Mouse (Mus musculus) spleen, adult 2 months (tissue): ENCODE measurements around the gene Sirt2. TPM values are rescaled to one million over a fixed set of nuclear protein-coding genes. Genes with fewer than 3 reads are reported as not detected.
A peak's percentile ranks its signal among the peaks of the same experiment; 100 is the strongest.

Experiments
- DNase-seq, 2 experiments: peaks; one replicate each; pipeline versions ENCODE4 v3.0.0 to v3.0.0-alpha.2; 2012 to 2021; ENCODE audit warnings: low spot score in 2 of 2, low read depth in 1 of 2
- H3K27ac ChIP-seq: fragments of 200-500 bp; 2 replicates; pipeline ENCODE4 v1.5.1; 2012; ENCODE audit warnings: low read length, inconsistent platforms; ENCODE audit not compliant: insufficient read depth
- H3K27me3 ChIP-seq: fragments of 200-500 bp; 2 replicates; pipeline ENCODE4 v1.6.1; 2012; ENCODE audit warnings: mild to moderate bottlenecking, moderate library complexity, low read length, inconsistent platforms; ENCODE audit not compliant: control insufficient read depth, insufficient read depth
- H3K36me3 ChIP-seq: fragments of 200-500 bp; 2 replicates; pipeline ENCODE4 v1.6.1; 2012; ENCODE audit warnings: mild to moderate bottlenecking, low read length, inconsistent platforms; ENCODE audit not compliant: control insufficient read depth, insufficient read depth
- H3K4me1 ChIP-seq: fragments of 200-500 bp; 2 replicates; pipeline ENCODE4 v1.6.1; 2011; ENCODE audit warnings: inconsistent platforms; ENCODE audit not compliant: control insufficient read depth, insufficient read depth, insufficient read length
- H3K4me3 ChIP-seq: fragments of 200-500 bp; 2 replicates; pipeline ENCODE4 v1.5.1; 2011; ENCODE audit warnings: mild to moderate bottlenecking, inconsistent platforms; ENCODE audit not compliant: insufficient read depth, insufficient read length; ENCODE audit errors: extremely low read depth
- CTCF ChIP-seq: fragments of 200-500 bp; IDR thresholded peaks from 2 replicates; pipeline ENCODE4 v1.5.1; 2011; ENCODE audit warnings: mild to moderate bottlenecking, inconsistent platforms; ENCODE audit not compliant: insufficient read depth, insufficient read length, insufficient replicate concordance; ENCODE audit errors: extremely low read depth
- POLR2A ChIP-seq: fragments of 200-500 bp; IDR thresholded peaks from 2 replicates; pipeline ENCODE4 v1.6.1; 2011; ENCODE audit warnings: low read depth, low read length, inconsistent platforms
- WGBS: fragments of 180-500 bp; shearing (Covaris S2); methylation state at CpG from one replicate; pipeline ENCODE4 v1.1.7; 2018; 5-methylcytosine and 5-hydroxymethylcytosine counted together
- polyA plus RNA-seq: library from polyadenylated mRNA; depleted of rRNA; stranded (reverse); fragments of >200 nt; gene quantifications from 2 replicates; pipeline ENCODE4 v1.2.3, GENCODE M21; 2012

The Sirt2 gene
- polyA plus RNA-seq, 1 experiment, result 48.4 TPM

DNA sequence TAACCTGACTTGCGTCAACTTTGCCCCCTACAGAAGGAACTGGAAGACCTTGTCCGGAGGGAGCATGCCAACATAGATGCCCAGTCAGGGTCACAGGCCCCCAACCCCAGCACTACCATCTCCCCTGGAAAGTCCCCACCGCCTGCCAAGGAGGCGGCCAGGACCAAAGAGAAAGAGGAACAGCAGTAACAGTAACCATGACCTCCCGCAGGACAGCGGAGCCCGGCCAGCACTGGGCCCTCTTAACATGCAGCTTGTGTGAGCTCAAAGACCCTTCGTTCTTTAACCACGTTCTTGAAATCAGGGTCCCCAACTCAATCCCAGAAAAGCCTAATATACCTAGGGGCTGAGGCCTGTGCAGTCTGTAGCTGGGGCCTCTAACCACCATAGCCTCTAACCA is 21.3 kb downstream of the Sirt2 start:
- peak overlapping the region; percentile 88 for H3K27ac ChIP-seq
- WGBS, result 61% methylated on average over 9 of the region's 9 CpGs
- no peak for TF ChIP-seq CTCF
- TF ChIP-seq POLR2A, result no peak
- peak in 1 of 2 experiments; percentile 48 for DNase-seq
- no peaks in the 10 kb centered on the region for H3K36me3 ChIP-seq
- H3K27me3 ChIP-seq, result no peaks in the 10 kb centered on the region
- H3K4me1 ChIP-seq, result peaks cover 51% of the 10 kb centered on the region
- H3K4me3 ChIP-seq, result no peak overlapping the region; the same call in 1 of the 2 replicates

DNA sequence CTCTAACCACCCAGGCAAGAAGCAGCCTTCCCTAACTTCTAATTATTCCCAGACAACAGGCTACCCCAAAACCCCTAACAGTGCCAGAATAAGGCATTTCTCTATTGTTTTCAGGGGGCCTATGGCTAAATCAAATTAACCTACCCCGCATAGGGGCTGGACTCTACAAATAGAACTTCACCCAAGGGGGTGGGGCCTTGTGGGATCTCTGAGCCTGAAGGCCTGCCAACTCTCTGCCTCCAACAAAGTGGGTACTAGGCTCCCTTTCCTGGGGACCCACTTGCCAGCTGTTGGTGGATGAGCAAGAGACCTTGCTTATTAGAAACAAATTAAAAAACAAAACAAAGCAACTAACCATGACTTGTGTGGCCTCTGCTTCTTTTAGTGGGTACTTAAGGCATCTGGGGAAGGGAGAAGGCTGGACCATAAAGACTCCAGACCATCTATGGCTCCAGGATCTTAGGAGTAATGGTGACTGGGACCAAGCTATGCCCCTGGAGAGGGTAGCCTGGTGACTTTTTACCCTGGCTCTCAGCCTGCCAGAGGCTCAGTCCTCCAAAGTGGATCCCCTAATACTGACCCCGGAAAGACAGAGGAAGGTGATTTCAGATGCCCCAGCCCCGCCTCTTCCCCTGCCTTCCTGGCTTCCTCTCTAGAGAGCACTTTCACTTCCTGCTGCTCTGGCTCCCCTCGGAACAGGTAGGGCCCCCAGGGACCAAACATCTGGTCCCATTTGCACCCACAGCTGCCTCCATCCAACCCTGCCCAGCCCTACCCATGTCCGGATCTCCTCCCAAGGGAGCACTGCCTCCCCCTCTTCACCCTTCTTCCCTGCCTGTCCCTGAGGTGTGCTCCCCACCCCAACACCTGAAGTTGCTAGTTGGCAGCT is 22.0 kb downstream of the Sirt2 start, which contains the start of gene Rinl:
Rinl (plus strand) TSS at position 663 of the 889 bp plus-strand sequence.
- peak; percentile 72 to 92 for DNase-seq
- Histone ChIP-seq H3K27me3 (no peaks in the 10 kb centered on the region), H3K36me3 (no peaks in the 10 kb centered on the region), H3K27ac (peak within 1 kb of the TSS; percentile 88), H3K4me1 (peaks cover 51% of the 10 kb centered on the region), H3K4me3 (peak within 1 kb of the TSS; percentile 55)
- WGBS, result 10% methylated on average over 5 of the region's 5 CpGs
- TF ChIP-seq POLR2A, result peak; percentile 44; the same call in 1 of the 2 replicates
- no peak for TF ChIP-seq CTCF

DNA sequence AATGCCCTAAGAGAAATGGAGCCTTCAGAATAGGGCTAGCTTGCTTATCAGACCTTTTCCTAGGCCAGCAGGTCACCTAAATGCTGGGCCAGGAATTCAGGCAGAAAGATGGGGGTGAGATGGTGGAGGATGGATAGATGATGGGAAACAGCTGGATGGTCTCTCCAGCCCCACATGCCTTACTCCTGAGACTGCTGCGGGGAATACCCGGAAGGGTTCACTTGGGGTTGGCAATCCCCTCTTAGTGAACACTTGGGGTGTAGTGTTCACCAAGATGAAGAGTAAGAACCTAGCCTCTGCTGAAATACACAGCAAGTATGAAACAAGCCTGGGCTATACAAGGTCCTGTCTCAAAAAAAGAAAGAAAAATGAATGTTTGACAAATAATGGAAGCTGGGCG is 22.7 kb downstream of the Sirt2 start:
- H3K4me1 ChIP-seq, result peaks cover 51% of the 10 kb centered on the region
- H3K27me3 ChIP-seq, result no peaks in the 10 kb centered on the region
- H3K27ac ChIP-seq, result peak overlapping the region; percentile 88
- 55% methylated on average over 3 of the region's 3 CpGs for WGBS
- H3K36me3 ChIP-seq, result no peaks in the 10 kb centered on the region
- no peak for TF ChIP-seq CTCF
- TF ChIP-seq POLR2A, result no peak
- peak overlapping the region; percentile 55 for H3K4me3 ChIP-seq
- DNase-seq, result no peak

DNA sequence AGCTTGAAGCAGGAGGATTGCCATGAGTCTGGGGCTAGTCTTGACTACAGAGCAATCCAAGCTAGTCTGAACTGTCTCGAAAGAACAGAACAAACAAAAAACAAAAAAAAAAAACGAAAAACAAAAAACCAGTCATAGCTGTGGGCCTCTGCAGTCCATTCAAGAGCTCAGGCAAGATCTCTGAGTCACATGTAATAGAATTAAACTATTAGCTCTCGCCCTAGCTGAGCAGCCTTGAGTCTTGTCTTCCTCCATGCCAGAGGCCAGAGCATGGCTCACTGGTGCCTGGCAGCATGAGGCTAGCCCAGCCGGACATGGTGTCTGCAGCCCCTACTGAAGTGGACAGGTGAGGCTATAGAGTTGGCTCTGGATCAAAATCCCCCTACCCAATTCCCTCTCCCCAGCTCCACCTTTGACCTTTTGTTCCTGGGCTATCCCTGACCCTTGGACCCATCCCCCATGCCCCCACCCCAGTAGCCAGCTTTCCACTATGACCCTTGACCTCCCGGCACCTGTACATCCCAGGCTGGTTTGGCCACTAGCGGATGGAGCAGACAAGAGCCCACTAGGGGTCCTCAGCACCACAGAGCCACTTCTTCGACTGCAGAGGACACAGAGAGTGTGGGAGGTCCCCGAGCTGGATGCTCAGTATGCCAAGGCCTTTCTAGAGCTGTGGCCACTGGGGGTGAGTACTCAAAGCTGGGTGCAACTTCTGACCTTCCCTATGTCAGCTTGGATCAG is 23.7 kb downstream of the Sirt2 start:
- H3K4me3 ChIP-seq, result no peak overlapping the region
- TF ChIP-seq CTCF (no peak), POLR2A (no peak)
- no peaks in the 10 kb centered on the region for H3K27me3 ChIP-seq
- WGBS, result 78% methylated on average over 8 of the region's 8 CpGs
- peaks cover 47% of the 10 kb centered on the region for H3K4me1 ChIP-seq
- no peaks in the 10 kb centered on the region for H3K36me3 ChIP-seq
- H3K27ac ChIP-seq, result peak overlapping the region; percentile 88
- DNase-seq, result no peak

DNA sequence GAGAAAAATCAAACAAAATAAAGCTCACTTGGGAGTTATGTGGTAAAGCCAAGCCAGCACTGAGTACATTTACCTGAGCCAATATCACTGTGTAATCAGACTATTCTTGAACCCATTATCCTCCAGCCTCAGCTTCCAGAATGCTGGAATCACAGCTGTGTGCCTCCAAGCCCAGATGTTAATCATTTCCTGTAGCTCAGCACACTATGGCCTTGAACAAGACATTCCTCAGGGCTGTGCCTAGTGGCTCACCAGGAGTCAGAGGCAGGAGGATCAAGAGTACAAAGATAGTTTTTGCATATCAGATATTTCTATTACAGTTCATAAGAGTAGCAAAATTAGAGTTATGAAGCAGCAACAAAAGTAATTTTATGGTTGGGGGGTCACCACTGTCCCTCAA is 25.2 kb downstream of the Sirt2 start:
- Histone ChIP-seq H3K36me3 (no peaks in the 10 kb centered on the region), H3K27ac (peak overlapping the region; percentile 86), H3K4me3 (no peak overlapping the region), H3K4me1 (peaks cover 50% of the 10 kb centered on the region), H3K27me3 (no peaks in the 10 kb centered on the region)
- DNase-seq, result no peak
- TF ChIP-seq CTCF, result no peak
- no peak for TF ChIP-seq POLR2A

DNA sequence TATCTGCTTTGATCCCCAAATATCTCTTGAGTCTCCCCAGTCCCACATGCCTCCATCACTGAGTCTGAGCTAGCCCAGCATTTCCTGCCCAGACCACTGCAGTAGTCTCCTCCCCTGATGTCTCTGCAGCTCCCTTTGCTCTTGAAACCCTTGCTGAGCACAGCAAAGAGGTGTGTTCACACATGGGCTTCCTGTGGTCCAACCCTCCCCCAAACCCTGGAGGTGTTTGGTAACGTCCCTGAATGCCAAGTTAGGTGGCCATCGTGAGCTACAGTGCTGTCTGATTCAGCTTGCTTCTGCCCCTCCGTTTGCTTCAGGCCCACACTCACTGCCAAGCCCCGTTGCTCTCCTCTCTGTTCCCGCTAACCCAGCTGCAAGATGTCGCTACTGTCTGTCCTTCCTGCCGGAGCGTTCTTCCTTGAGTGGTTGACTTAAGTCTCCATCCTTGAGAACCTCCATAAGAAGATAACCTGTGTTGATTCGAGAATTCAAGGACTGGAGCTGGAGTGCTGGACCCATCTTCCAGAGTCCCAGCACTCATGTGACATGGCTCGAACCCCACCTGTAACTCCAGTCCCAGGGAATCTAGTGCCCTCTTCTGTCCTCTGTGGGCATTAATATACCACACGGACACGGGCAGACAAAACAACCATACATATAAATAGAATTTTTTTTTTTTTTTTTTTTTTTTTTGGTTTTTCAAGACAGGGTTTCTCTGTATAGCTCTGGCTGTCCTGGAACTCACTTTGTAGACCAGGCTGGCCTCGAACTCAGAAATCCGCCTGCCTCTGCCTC is 26.1 kb downstream of the Sirt2 start:
- TF ChIP-seq CTCF, result no peak
- TF ChIP-seq POLR2A, result no peak
- Histone ChIP-seq H3K27ac (peak overlapping the region; percentile 86), H3K36me3 (no peaks in the 10 kb centered on the region), H3K4me1 (peaks cover 47% of the 10 kb centered on the region), H3K4me3 (peak overlapping the region; percentile 31; the same call in 1 of the 2 replicates), H3K27me3 (no peaks in the 10 kb centered on the region)
- 47% methylated on average over 14 of the region's 14 CpGs for WGBS
- peak in 1 of 2 experiments; percentile 35 for DNase-seq
